Mouse (Mus musculus) embryonic facial prominence, embryonic 12.5 days (tissue): Measurements from ENCODE around the gene Arhgap23. TPM values are rescaled to one million over a fixed set of nuclear protein-coding genes. Genes with fewer than 3 reads are reported as not detected.

Source experiments
- ATAC-seq: fragments of 200-750 bp; cut with Nextera tagmentation; 2 replicates; pipeline ENCODE4 v1.8.0; 2017; ENCODE audit not compliant: insufficient number of reproducible peaks, insufficient read depth, low FRiP score, low TSS enrichment
- H3K27ac ChIP-seq: fragments of 300-500 bp; sonication (generic); 2 replicates; pipeline ENCODE4 v1.5.1; 2016; ENCODE audit warnings: mild to moderate bottlenecking
- H3K27me3 ChIP-seq: fragments of 300-500 bp; sonication (generic); 2 replicates; pipeline ENCODE4 v1.6.1; 2016; ENCODE audit warnings: mild to moderate bottlenecking, moderate library complexity
- H3K36me3 ChIP-seq: fragments of 300-500 bp; sonication (generic); 2 replicates; pipeline ENCODE4 v1.6.1; 2016; ENCODE audit warnings: mild to moderate bottlenecking
- H3K4me1 ChIP-seq: fragments of 300-500 bp; sonication (generic); 2 replicates; pipeline ENCODE4 v1.6.1; 2016
- H3K4me2 ChIP-seq: fragments of 300-500 bp; sonication (generic); replicated peaks from 2 replicates; pipeline ENCODE4 v1.6.1; 2016; ENCODE audit warnings: mild to moderate bottlenecking, moderate library complexity
- H3K4me3 ChIP-seq: fragments of 300-500 bp; sonication (generic); 2 replicates; pipeline ENCODE4 v1.5.1; 2016; ENCODE audit warnings: mild to moderate bottlenecking
- H3K9ac ChIP-seq: fragments of 300-500 bp; sonication (generic); 2 replicates; pipeline ENCODE4 v1.6.1; 2016; ENCODE audit warnings: mild to moderate bottlenecking, moderate library complexity
- H3K9me3 ChIP-seq: fragments of 300-500 bp; sonication (generic); 2 replicates; pipeline ENCODE4 v1.6.1; 2016; ENCODE audit warnings: mild to moderate bottlenecking, moderate library complexity
- WGBS: fragments of 180-500 bp; shearing (Covaris S2); methylation state at CpG from one replicate; pipeline ENCODE4 v1.1.7; 2016; 5-methylcytosine and 5-hydroxymethylcytosine counted together
- polyA plus RNA-seq: library from polyadenylated mRNA; unstranded; fragments of >200 nt; fragmentation: Nextera tagmentation; extraction: Ambion mirVana; gene quantifications from 2 replicates; pipeline ENCODE4 v1.2.1, GENCODE M21; 2016

The Arhgap23 gene
- polyA plus RNA-seq, 1 experiment from 2014 or later = 10.1 TPM

- Histone ChIP-seq H3K27ac (no peak overlapping the region), H3K36me3 (no peaks in the 10 kb centered on the region), H3K4me3 (no peak overlapping the region), H3K9ac (no peak overlapping the region), H3K27me3 (peaks cover 91% of the 10 kb centered on the region), H3K4me1 (peaks cover 30% of the 10 kb centered on the region), H3K9me3 (no peaks in the 10 kb centered on the region), H3K4me2 (no peak overlapping the region)
- ATAC-seq = no peak
- WGBS = 42% methylated on average over 8 of the region's 8 CpGs
These were observed 133.4 kb downstream of the Arhgap23 start for GRCm38 (mm10) chr11:97548757-97549156.

Other genes starting within 250 kb of the Arhgap23 start
- 65.5 and 65.8 TPM in 2 replicates for gene Kpnb1, start 227.7 kb upstream of the Arhgap23 start, polyA plus RNA-seq
- gene Npepps, start 134.9 kb upstream of the Arhgap23 start, polyA plus RNA-seq = 99.8 and 103 TPM in 2 replicates
- 45.0 and 51.4 TPM in 2 replicates for gene Mrpl45, start 99.8 kb upstream of the Arhgap23 start, polyA plus RNA-seq
- 0.15 TPM in 2 replicates for gene Gpr179, start 63.5 kb upstream of the Arhgap23 start, polyA plus RNA-seq
- gene Socs7, start 53.0 kb upstream of the Arhgap23 start, polyA plus RNA-seq = 5.5 and 6.1 TPM in 2 replicates
- gene 4933428G20Rik, start 84.8 kb downstream of the Arhgap23 start, polyA plus RNA-seq = 1.1 and 1.4 TPM in 2 replicates
- gene Srcin1, start 160.7 kb downstream of the Arhgap23 start, polyA plus RNA-seq = 1.00 and 1.3 TPM in 2 replicates
- 15.3 and 16.4 TPM in 2 replicates for gene Epop, start 214.2 kb downstream of the Arhgap23 start, polyA plus RNA-seq
- gene Mllt6, start 247.9 kb downstream of the Arhgap23 start, polyA plus RNA-seq = 3.2 and 3.4 TPM in 2 replicates